Mouse (Mus musculus): ENCODE measurements around the gene Ccdc136. TPM values are rescaled to one million over a fixed set of nuclear protein-coding genes. Genes with fewer than 3 reads are reported as not detected.

The Ccdc136 gene
- total RNA-seq, 2 experiments from 2014 or later, result 66.9 to 74.2 TPM

- H3K27ac ChIP-seq, result no peak overlapping the region
- DNase-seq (ENCODE audit: low spot score in 2 of 2), result no peak
- no peak for TF ChIP-seq CTCF (conservative IDR thresholded peaks at IDR 0.05)
- H3K4me3 ChIP-seq, result no peak overlapping the region
Observed at GRCm38 (mm10) chr6:29399851-29400250, 3.7 kb downstream of the Ccdc136 start.

DNA sequence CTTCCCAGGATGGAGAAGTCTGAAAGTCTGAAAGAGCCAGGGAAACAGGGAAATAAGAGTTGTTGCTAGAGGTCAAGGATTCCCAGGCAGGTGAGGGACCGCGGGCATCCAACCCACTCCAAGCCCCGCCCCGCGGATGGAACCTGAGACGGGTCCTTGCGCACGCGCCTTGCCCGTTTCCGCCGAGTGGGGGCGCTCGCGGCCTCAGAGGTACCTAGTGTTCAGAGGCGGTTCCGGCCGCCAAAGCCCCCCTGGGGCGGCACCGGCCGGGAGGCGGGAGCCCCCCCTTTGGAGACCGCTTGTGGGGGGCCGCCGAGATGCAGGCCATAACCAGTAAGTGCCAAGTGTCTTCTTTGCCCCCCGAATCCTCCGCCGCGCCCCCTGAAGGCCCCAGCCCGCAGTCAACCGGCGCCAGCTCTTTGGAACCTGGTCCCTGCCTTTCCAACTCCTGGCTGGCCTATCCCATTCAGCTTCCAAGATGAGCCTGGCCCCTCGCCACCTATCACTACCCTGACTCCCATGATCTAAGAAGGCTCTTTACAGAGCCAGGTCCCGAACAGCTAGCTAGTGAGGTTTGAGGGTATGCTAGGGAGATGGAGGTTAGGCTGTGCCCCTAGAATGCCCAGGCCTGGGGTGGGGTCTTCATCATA, 6.7 kb downstream of the Ccdc136 start:
- Histone ChIP-seq H3K4me3 (no peak overlapping the region), H3K27ac (no peak overlapping the region)
- peak; percentile 69 for TF ChIP-seq CTCF (conservative IDR thresholded peaks at IDR 0.05)
- peak in 1 of 2 experiments; percentile 38 for DNase-seq (ENCODE audit: low spot score in 2 of 2)

DNA sequence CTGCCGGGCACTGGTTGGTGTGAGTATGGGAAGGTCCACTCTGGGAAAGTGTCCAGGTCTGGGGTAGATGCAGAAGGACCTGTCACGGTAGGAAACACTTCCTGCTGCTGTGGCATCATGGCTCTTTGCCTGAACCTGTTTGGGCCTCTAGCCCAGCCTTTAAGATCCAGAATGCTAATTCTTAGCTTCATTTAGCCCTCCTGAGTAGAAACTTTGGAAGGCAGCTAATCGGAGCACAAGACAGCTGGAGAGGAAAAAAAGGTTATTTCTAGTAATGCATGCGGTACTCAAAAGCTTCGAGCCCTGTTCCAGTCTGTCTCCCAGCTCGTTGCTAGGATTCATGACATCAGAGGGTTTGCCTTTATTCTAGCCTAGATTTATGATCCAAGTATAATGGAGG, 10.3 kb downstream of the Ccdc136 start:
- no peak for TF ChIP-seq CTCF (conservative IDR thresholded peaks at IDR 0.05)
- Histone ChIP-seq H3K27ac (peak overlapping the region; percentile 41; the same call in 1 of the 2 replicates), H3K4me3 (no peak overlapping the region)
- DNase-seq (ENCODE audit: low spot score in 2 of 2), result no peak

DNA sequence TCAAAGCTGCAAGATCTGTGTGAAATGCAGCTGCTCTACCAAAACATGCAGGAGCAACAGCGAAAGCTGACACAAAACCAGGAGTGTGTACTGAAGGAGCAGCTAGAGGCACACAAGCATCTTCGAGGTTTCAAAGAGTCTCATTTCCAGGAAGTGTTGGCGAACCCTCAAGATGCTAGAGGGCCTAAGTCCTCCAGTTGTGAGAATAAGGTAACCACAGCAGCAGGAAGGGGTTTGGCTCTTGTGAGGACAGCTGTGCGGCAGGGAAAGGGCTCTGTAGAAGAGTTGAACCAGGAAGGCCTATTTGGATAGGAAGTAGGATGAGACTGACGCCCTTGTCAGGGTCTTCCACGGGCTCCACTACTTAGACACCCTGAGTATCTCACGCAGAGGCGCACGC, 19.3 kb downstream of the Ccdc136 start:
- H3K4me3 ChIP-seq, result no peak overlapping the region
- no peak overlapping the region for H3K27ac ChIP-seq
- TF ChIP-seq CTCF (conservative IDR thresholded peaks at IDR 0.05), result no peak
- DNase-seq (ENCODE audit: low spot score in 2 of 2), result no peak

- no peak for TF ChIP-seq CTCF (conservative IDR thresholded peaks at IDR 0.05)
- no peak for DNase-seq (ENCODE audit: low spot score in 2 of 2)
- H3K4me3 ChIP-seq, result no peak overlapping the region
- no peak overlapping the region for H3K27ac ChIP-seq
Observed at GRCm38 (mm10) chr6:29420596-29420995, 24.5 kb downstream of the Ccdc136 start.

GRCm38 (mm10) chr6:29425118-29425517, 29.0 kb downstream of the Ccdc136 start:
- peak in 1 of 2 experiments; percentile 20 for DNase-seq (ENCODE audit: low spot score in 2 of 2)
- TF ChIP-seq CTCF (conservative IDR thresholded peaks at IDR 0.05), result no peak
- H3K4me3 ChIP-seq, result no peak overlapping the region
- no peak overlapping the region for H3K27ac ChIP-seq

- H3K4me3 ChIP-seq, result no peak overlapping the region
- H3K27ac ChIP-seq, result no peak overlapping the region
- DNase-seq (ENCODE audit: low spot score in 2 of 2), result no peak
- TF ChIP-seq CTCF (conservative IDR thresholded peaks at IDR 0.05), result no peak
Observed at GRCm38 (mm10) chr6:29426331-29426730, 30.2 kb downstream of the Ccdc136 start.

DNA sequence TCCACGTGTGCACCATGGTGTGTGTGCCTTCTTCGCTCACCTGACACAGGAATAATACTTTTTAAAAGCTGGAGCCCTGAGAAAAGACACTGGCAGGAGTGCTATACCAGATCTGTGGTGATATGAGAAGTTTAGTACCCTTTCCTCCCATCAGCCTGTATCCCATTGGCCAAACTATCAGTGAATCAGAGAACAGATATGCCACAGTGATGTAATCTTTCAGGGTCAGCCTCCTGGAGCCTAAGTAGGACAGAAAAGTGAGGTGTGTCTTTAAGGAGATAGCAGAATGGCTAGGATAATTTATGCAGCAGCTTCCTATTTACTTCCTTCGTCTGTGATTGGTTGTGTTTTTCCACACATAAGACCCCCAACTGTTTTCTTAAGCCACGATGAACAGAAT, 32.1 kb downstream of the Ccdc136 start:
- no peak for DNase-seq (ENCODE audit: low spot score in 2 of 2)
- Histone ChIP-seq H3K4me3 (no peak overlapping the region), H3K27ac (no peak overlapping the region)
- TF ChIP-seq CTCF (conservative IDR thresholded peaks at IDR 0.05), result no peak

DNA sequence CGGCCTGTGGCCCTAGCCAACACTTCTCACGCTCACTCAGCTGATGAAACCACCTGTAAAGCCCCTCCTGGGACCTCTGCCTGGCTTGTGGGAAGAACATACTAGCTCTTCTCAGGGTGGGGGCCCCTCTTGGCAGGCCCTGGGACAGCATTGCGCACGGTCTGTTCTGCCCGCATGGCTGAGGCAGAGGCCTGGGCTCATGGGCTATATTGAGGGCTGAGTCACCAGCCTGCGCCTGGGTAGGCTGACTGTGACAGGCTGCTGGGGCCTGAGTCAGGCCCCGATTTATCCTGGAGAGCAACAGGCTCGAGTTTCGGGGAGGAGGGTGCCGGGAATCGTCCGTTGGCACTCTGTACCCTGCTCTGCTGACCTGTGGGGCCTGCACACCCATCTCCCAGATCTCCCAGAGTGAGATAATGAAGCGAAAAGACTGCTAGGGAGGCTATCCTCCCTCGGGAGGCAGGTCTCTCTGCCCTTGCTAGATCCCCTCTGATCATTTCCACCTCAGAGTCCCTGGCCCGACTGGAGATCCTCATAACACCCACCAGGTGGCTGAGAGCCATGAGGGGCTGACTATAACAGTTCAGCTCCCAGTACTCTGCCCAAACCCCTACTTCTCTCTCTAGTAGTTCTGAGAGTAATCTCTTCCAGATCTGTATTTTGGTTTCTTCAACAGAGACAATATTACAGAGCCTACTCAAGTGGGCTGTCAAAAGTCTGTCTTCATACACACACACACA, 34.7 kb downstream of the Ccdc136 start:
- DNase-seq (ENCODE audit: low spot score in 2 of 2), result no peak
- TF ChIP-seq CTCF (conservative IDR thresholded peaks at IDR 0.05), result no peak
- Histone ChIP-seq H3K4me3 (no peak overlapping the region), H3K27ac (no peak overlapping the region)

GRCm38 (mm10) chr6:29431473-29431872, 35.4 kb downstream of the Ccdc136 start:
- H3K27ac ChIP-seq, result no peak overlapping the region
- no peak for DNase-seq (ENCODE audit: low spot score in 2 of 2)
- no peak for TF ChIP-seq CTCF (conservative IDR thresholded peaks at IDR 0.05)
- H3K4me3 ChIP-seq, result no peak overlapping the region

DNA sequence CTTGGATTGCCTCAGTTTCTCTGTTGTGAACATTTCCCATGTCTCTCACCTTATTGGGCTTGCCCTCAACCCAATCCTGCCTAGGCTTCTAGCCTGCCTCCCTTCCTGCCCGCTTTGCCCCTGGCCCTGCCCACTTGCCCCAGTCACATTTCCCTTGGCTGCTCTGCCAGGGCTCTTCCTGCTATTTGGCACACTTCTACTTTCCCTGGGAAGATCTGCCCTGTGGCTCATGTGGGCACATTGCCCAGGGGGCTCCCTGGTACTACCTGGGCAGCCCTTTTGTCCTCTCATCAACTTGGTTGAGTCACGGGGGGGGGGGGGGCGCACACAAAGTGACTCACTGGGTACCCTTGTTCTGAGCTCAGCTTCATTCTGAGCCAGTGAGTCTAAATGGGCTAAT, 36.0 kb downstream of the Ccdc136 start:
- Histone ChIP-seq H3K4me3 (no peak overlapping the region), H3K27ac (no peak overlapping the region)
- TF ChIP-seq CTCF (conservative IDR thresholded peaks at IDR 0.05), result no peak
- DNase-seq (ENCODE audit: low spot score in 2 of 2), result no peak

GRCm38 (mm10) chr6:29432676-29433037, 36.5 kb downstream of the Ccdc136 start:
- no peak for TF ChIP-seq CTCF (conservative IDR thresholded peaks at IDR 0.05)
- no peak overlapping the region for H3K27ac ChIP-seq
- peak overlapping the region; percentile 39 for H3K4me3 ChIP-seq
- no peak for DNase-seq (ENCODE audit: low spot score in 2 of 2)

DNA sequence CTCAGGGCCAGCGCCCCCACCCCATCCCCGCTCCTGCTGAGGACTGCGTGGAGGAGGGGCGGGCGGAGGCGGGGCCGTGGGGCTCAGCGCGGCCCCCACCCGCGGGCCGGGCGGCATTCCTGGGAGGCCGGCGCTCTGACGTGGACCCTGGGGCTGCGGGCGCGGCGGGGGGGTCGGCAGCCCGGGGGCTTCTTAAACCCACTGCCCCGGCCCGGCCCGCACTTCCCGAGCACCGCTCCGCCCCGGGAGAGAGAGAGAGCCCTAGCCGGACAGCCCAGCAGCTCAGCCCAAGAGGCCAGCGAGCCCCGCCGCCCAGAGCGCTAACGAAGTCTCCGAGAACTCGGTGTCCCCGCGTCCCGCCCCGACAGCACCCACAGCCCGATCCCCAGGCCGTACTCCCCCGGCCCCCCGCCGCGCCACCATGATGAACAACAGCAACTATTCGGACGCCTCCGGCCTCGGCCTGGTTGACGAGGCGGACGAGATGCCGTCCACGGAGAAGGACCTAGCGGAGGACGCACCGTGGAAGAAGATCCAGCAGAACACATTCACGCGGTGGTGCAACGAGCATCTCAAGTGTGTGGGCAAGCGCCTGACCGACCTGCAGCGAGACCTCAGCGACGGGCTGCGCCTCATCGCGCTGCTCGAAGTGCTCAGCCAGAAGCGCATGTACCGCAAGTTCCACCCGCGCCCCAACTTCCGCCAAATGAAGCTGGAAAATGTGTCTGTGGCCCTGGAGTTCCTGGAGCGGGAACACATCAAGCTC, 37.1 kb downstream of the Ccdc136 start, which contains the start of gene Flnc:
Gene Flnc (plus strand): TSS at position 219 of the 766 bp plus-strand sequence.
- no peak for DNase-seq (ENCODE audit: low spot score in 2 of 2)

More for the DNA sequence above, 37.1 kb downstream of the Ccdc136 start, which contains the start of gene Flnc:
- Histone ChIP-seq H3K27ac (no peak within 1 kb of the TSS), H3K4me3 (peak within 1 kb of the TSS; percentile 39)
- TF ChIP-seq CTCF (conservative IDR thresholded peaks at IDR 0.05), result no peak

Measured in layer of hippocampus, adult 2 months (tissue).